Mouse (Mus musculus) brain, embryonic 14.5 days (tissue): Measurements from ENCODE around the gene Acsf3.

Experiments used
- CTCF ChIP-seq: fragments of 200-500 bp; IDR thresholded peaks from 2 replicates; pipeline ENCODE4 v1.5.1; 2012; ENCODE audit warnings: inconsistent platforms, mild to moderate bottlenecking, moderate library complexity, borderline replicate concordance; ENCODE audit not compliant: insufficient read depth, insufficient read length; ENCODE audit errors: extremely low read depth
- POLR2A ChIP-seq: fragments of 200-500 bp; IDR thresholded peaks from 2 replicates; pipeline ENCODE4 v1.6.1; 2012; ENCODE audit warnings: mild to moderate bottlenecking, inconsistent platforms, borderline replicate concordance; ENCODE audit not compliant: poor library complexity, insufficient read depth, insufficient read length, severe bottlenecking; ENCODE audit errors: extremely low read depth

- TF ChIP-seq CTCF (no peak), POLR2A (no peak)
Observed at GRCm38 (mm10) chr8:122749333-122749958, 25.8 kb upstream of the Acsf3 start.
